Mouse (Mus musculus) ES-Bruce4 (cell line): ENCODE results near the gene Sema3c.
A peak's percentile ranks its signal among the peaks of the same experiment; 100 is the strongest.

Experiments
- CTCF ChIP-seq: IDR thresholded peaks from one replicate; pipeline ENCODE4 v1.8.1; 2011; ENCODE audit warnings: low read depth, low read length
- EP300 ChIP-seq: IDR thresholded peaks from 2 replicates; pipeline ENCODE4 v1.6.1; 2011; ENCODE audit warnings: low read depth, low read length; ENCODE audit not compliant: insufficient read depth
- POLR2A ChIP-seq: IDR thresholded peaks from one replicate; pipeline ENCODE4 v1.8.1; 2011; ENCODE audit warnings: low read length; ENCODE audit not compliant: insufficient read depth

DNA sequence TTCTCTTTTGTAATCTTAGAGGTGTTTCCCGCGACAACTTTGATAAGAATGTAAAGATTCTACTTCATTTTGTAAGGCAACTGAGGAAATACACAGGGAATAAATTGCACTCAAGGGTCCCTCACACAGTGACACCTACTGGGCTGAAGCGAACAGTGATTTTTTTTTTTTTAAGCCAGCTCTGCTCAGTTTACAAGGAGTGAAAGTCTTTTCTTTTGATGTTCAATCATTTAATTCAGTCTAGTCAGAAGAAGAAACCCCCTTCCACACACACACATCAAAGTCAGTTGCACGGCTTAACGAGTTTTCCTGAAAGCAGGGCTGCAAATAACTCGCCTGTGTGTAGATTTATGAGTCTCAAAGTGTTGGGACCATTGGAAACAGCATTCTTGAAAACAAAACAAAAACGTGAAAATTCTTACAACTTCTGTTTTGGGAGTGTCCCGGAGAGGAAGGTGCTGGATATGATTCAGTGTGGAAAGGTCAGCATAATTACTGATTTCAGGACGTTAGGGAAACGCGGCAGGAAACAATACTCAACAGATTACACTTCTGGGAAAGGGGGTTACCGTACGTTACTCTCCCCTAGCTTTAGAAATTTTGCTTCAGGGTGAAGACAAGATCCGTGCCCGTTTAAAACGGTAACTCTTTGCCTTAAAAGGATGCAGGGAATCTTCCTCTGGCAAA lies at the start of gene Sema3c:
- no peak for TF ChIP-seq EP300
- TF ChIP-seq CTCF = peak; percentile 1
- no peak for TF ChIP-seq POLR2A
